Mouse (Mus musculus): Measurements from ENCODE around the gene Nadsyn1. TPM values are rescaled to one million over a fixed set of nuclear protein-coding genes. Genes with fewer than 3 reads are reported as not detected.

The Nadsyn1 gene
- polyA plus RNA-seq, 1 experiment from 2014 or later: 9.1 TPM

DNA sequence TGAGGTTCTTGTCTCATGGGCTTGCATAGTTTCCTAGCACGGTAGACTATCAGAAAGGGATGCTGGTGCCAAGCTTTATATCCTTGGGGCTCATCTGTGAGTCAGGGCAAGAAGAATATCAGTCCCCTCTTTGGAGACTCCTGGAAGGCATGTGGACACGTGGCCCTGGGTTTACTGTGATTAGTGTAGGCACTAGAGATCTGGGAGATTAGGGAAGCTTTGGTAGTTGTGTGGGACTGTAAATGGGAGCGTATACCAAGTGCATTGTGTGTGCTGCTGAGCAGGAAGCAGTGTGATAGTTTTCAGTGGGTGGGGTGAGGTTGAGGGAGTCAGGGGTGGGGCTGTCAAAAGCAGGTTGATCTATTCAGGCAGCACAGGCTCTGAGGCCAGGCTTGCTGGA is 12.3 kb upstream of the Nadsyn1 start:
- WGBS: 48% methylated on average over 3 of the region's 3 CpGs

DNA sequence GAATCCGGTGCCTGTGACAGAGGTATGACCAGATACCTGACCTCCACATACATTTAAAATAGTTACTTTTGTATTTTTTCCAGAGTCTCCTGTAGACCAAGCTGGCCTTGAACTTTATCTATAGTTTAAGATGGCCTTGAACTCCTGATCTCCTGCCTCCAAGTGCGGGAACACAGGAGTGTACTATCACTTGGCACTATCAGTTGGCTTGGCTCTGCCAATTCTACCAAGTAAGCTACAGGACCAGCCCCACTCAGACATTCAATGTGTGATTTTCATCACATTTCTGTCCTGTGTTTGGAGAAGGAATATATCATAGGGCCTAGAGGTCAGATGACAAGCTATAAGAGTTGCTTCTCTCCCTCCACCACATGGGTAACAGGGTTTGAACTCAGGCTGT is 11.7 kb upstream of the Nadsyn1 start:
- ATAC-seq (replicated peaks; ENCODE audit: extremely low read depth, insufficient read depth, low FRiP score): no peak
- Histone ChIP-seq H3K4me1 (ENCODE audit: control insufficient read depth, insufficient read depth, low read length) (peaks cover 7% of the 10 kb centered on the region), H3K9me3 (replicated peaks; ENCODE audit: control insufficient read depth, low read length) (no peaks in the 10 kb centered on the region), H3K36me3 (ENCODE audit: control insufficient read depth, insufficient read depth) (no peaks in the 10 kb centered on the region), H3K27ac (ENCODE audit: low read length) (no peak overlapping the region), H3K9ac (ENCODE audit: low read length) (no peak overlapping the region), H3K4me2 (ENCODE audit: low read depth, low read length) (no peak overlapping the region), H3K27me3 (ENCODE audit: control insufficient read depth, insufficient read depth, low read length) (no peaks in the 10 kb centered on the region), H3K4me3 (ENCODE audit: low read length) (no peak overlapping the region)
- WGBS: 91% methylated on average over 2 of the region's 2 CpGs

More for the DNA sequence above, 12.3 kb upstream of the Nadsyn1 start:
- H3K36me3 ChIP-seq (ENCODE audit: control insufficient read depth, insufficient read depth): no peaks in the 10 kb centered on the region
- H3K4me1 ChIP-seq (ENCODE audit: control insufficient read depth, insufficient read depth, low read length): peaks cover 7% of the 10 kb centered on the region
- H3K9me3 ChIP-seq (replicated peaks; ENCODE audit: control insufficient read depth, low read length): no peaks in the 10 kb centered on the region
- no peak overlapping the region for H3K4me2 ChIP-seq (ENCODE audit: low read depth, low read length)
- no peaks in the 10 kb centered on the region for H3K27me3 ChIP-seq (ENCODE audit: control insufficient read depth, insufficient read depth, low read length)
- H3K9ac ChIP-seq (ENCODE audit: low read length): no peak overlapping the region
- no peak overlapping the region for H3K4me3 ChIP-seq (ENCODE audit: low read length)
- H3K27ac ChIP-seq (ENCODE audit: low read length): no peak overlapping the region
- ATAC-seq (replicated peaks; ENCODE audit: extremely low read depth, insufficient read depth, low FRiP score): no peak

DNA sequence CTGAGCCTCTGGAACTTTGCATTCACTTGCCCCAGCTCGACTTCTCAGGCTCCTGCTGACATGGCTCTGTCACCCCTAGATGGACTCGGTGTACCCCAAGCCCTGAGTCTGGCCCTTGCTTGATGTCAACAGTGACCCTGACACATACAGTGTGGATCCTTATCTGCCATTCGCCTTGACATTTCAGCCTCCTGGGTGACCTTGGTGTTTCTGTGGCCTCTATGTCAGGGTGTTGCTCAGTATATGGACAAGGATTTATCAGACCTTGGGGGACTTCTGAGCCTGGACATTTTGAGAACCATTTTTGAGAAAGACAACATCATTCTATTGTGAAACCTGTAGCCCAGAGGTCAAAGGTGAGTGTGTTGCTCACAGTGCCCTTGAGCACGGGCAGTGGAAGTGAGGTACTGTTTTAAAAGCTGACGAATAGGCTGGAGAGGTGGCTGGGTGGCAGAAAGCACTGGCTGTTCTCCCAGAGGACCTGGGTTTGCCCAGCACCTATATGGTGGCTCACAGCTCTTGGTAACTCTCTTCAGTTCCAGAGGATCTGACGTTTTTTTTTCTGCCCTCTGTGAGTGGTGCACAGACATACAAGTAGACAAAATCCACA is 11.0 kb upstream of the Nadsyn1 start:
- Histone ChIP-seq H3K27ac (ENCODE audit: low read length) (no peak overlapping the region), H3K4me3 (ENCODE audit: low read length) (no peak overlapping the region), H3K9me3 (replicated peaks; ENCODE audit: control insufficient read depth, low read length) (no peaks in the 10 kb centered on the region), H3K9ac (ENCODE audit: low read length) (no peak overlapping the region), H3K4me2 (ENCODE audit: low read depth, low read length) (no peak overlapping the region), H3K4me1 (ENCODE audit: control insufficient read depth, insufficient read depth, low read length) (peaks cover 11% of the 10 kb centered on the region), H3K36me3 (ENCODE audit: control insufficient read depth, insufficient read depth) (no peaks in the 10 kb centered on the region), H3K27me3 (ENCODE audit: control insufficient read depth, insufficient read depth, low read length) (no peaks in the 10 kb centered on the region)
- ATAC-seq (replicated peaks; ENCODE audit: extremely low read depth, insufficient read depth, low FRiP score): no peak
- whole genome bisulfite sequencing: 72% methylated on average over 6 of the region's 6 CpGs

DNA sequence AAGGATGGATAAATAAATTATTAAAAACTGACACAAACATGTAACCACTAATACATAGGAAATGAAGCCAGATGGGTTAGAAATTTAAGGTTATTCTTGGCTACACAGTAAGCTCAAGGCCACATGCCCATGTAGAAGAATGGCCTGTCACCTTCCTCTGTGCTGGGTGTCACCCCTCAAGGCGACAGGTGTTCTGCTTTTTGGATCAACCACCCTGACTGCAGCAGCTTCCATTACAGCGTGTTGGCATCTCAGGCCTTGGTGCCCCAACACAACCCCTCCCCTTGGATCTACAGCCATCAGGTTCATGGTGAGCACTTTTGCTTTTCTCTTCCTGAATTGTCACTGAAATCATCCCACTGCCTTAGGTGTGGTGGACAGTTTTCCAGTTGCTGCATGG is 10.0 kb upstream of the Nadsyn1 start:
- no peak overlapping the region for H3K4me3 ChIP-seq (ENCODE audit: low read length)
- no peak for ATAC-seq (replicated peaks; ENCODE audit: extremely low read depth, insufficient read depth, low FRiP score)
- no peak overlapping the region for H3K9ac ChIP-seq (ENCODE audit: low read length)
- H3K27ac ChIP-seq (ENCODE audit: low read length): no peak overlapping the region
- no peak overlapping the region for H3K4me2 ChIP-seq (ENCODE audit: low read depth, low read length)
- no peaks in the 10 kb centered on the region for H3K36me3 ChIP-seq (ENCODE audit: control insufficient read depth, insufficient read depth)
- no peaks in the 10 kb centered on the region for H3K9me3 ChIP-seq (replicated peaks; ENCODE audit: control insufficient read depth, low read length)
- WGBS: 90% methylated on average over 2 of the region's 2 CpGs
- no peaks in the 10 kb centered on the region for H3K27me3 ChIP-seq (ENCODE audit: control insufficient read depth, insufficient read depth, low read length)
- peaks cover 11% of the 10 kb centered on the region for H3K4me1 ChIP-seq (ENCODE audit: control insufficient read depth, insufficient read depth, low read length)

DNA sequence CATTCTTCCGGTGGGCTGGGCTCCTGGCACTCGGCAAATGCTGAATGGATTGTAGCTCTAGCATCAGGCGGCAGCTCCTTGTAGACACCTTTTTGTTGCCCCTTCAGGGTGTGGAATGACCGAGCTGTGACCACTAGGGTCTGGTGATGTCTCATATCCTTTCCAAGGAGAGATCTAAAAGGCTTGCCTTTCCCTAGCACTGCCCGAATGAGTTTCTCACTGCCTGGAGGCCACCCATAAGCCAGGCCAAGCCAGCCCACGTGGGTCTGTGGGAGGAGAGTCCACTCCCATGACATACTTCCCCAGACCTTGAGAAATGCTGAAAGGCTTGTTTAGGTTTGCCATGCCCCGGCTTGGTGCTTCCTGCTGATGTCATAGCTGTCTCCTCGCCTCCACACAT is 9.5 kb upstream of the Nadsyn1 start:
- Histone ChIP-seq H3K4me3 (ENCODE audit: low read length) (no peak overlapping the region), H3K9ac (ENCODE audit: low read length) (no peak overlapping the region), H3K27ac (ENCODE audit: low read length) (no peak overlapping the region), H3K27me3 (ENCODE audit: control insufficient read depth, insufficient read depth, low read length) (no peaks in the 10 kb centered on the region), H3K4me2 (ENCODE audit: low read depth, low read length) (no peak overlapping the region), H3K36me3 (ENCODE audit: control insufficient read depth, insufficient read depth) (no peaks in the 10 kb centered on the region), H3K4me1 (ENCODE audit: control insufficient read depth, insufficient read depth, low read length) (peaks cover 11% of the 10 kb centered on the region), H3K9me3 (replicated peaks; ENCODE audit: control insufficient read depth, low read length) (no peaks in the 10 kb centered on the region)
- ATAC-seq (replicated peaks; ENCODE audit: extremely low read depth, insufficient read depth, low FRiP score): no peak
- 80% methylated on average over 8 of the region's 8 CpGs for WGBS

DNA sequence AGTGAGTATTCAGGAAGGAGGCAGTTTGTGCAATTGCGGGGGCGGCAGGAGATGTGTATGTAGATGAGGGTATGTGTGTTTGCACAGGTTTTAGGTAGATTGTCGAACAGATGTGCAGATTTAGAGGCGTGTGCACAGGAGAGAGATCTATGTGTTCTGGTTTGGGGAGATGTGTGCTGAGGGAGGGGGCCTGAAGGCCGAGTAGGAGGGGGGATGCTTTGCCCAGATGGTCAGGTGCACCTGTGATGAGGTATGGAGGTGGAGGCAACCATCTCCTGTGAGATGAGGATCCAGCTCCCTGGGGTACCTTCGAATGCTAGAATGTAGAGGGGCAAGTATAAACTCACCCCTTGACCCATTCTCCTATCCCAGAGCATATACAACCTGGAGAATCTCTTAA is 7.8 kb upstream of the Nadsyn1 start:
- H3K9me3 ChIP-seq (replicated peaks; ENCODE audit: control insufficient read depth, low read length): no peaks in the 10 kb centered on the region
- H3K4me1 ChIP-seq (ENCODE audit: control insufficient read depth, insufficient read depth, low read length): peaks cover 11% of the 10 kb centered on the region
- no peaks in the 10 kb centered on the region for H3K27me3 ChIP-seq (ENCODE audit: control insufficient read depth, insufficient read depth, low read length)
- H3K27ac ChIP-seq (ENCODE audit: low read length): 0 out of 2 replicates have a peak overlapping the region, but pooled peaks have one; percentile 41
- 10% methylated on average over 6 of the region's 6 CpGs for WGBS
- peak overlapping the region; percentile 94 for H3K4me2 ChIP-seq (ENCODE audit: low read depth, low read length)
- H3K9ac ChIP-seq (ENCODE audit: low read length): peak overlapping the region; percentile 87
- no peaks in the 10 kb centered on the region for H3K36me3 ChIP-seq (ENCODE audit: control insufficient read depth, insufficient read depth)
- ATAC-seq (replicated peaks; ENCODE audit: extremely low read depth, insufficient read depth, low FRiP score): no peak
- H3K4me3 ChIP-seq (ENCODE audit: low read length): peak overlapping the region; percentile 84

DNA sequence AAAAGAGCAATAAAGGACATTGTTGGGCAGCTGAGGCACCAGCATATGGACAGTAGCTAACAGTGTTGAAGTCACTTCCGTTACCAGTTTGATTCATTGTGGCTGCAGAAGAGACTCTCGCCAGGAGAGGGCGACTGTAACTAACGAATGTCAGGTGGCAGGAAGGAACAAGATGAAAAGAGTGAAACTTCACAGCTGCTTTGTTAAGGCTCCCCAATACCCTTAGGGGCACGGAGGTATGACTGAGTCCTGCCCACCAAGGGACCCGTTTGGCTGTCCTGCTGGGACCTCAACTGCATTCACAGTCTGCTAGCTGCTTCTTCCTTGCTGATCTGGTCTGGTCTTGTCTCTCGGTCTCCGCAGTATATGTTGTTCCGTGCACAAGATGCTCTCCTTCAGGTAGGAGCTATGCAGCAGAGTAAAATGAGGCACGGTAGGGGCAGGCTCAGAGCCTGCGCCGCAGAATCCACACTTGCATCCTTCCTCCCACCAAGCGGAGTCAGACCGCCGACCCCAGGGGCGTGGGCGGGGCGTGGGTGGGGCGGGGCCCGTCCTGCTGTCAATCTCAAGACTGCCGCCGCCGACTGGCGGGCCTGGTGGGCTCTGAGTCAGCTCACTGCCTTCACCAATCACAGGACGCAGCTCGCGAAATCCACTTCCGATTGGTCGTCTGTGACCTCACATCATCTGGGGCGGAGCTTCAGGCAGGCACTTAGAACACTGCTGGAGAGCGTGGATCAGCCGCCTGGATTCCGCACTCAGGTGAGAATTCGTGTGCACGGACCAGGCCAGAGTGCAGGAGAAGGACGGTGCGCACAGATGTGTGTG is 7.1 kb upstream of the Nadsyn1 start:
- Histone ChIP-seq H3K4me3 (ENCODE audit: low read length) (peak overlapping the region; percentile 84), H3K9ac (ENCODE audit: low read length) (peak overlapping the region; percentile 87), H3K27ac (ENCODE audit: low read length) (peak overlapping the region; percentile 95), H3K27me3 (ENCODE audit: control insufficient read depth, insufficient read depth, low read length) (no peaks in the 10 kb centered on the region), H3K4me2 (ENCODE audit: low read depth, low read length) (peak overlapping the region; percentile 94), H3K9me3 (replicated peaks; ENCODE audit: control insufficient read depth, low read length) (no peaks in the 10 kb centered on the region), H3K36me3 (ENCODE audit: control insufficient read depth, insufficient read depth) (no peaks in the 10 kb centered on the region), H3K4me1 (ENCODE audit: control insufficient read depth, insufficient read depth, low read length) (peaks cover 11% of the 10 kb centered on the region)
- WGBS: under 1% methylated on average over 37 of the region's 37 CpGs
- ATAC-seq (replicated peaks; ENCODE audit: extremely low read depth, insufficient read depth, low FRiP score): peak; percentile 97

DNA sequence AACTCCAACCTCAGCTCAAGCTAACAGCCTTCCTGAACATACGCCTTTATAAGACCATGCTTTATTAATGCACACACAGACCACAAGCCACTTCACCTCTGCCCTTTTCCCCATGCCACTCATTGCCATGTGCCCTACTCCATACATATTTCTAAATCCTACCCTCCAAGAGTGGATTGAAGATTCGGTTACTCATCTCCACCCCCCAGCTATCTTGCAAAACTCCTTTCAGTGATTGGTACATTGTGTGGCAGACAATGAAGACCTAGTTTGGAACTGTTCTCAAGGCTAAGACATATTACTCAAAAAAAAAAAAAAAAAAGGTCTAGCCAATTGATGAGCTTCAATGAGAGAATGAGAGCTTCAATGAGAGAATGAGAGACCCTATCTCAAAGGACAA is 4.3 kb upstream of the Nadsyn1 start:
- 92% methylated on average over 2 of the region's 2 CpGs for WGBS
- ATAC-seq (replicated peaks; ENCODE audit: extremely low read depth, insufficient read depth, low FRiP score): no peak

DNA sequence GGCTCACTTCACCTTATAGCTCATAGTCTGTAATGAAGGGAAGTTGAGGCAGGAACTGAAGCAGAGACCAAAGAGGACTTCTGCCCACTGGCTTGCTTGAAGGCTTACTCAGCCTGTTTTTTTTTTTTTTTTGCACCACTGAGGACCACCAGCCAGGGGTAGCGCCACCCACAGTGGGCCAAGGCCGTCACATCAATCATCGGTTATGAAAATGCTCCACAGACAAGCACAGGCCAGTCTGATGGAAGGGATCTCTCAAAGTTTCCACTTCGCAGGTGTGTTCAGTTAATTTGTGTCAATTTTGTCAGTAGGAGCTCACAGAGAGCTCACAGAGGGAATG is 587 bp upstream of the Nadsyn1 start:
- H3K27ac ChIP-seq (ENCODE audit: low read length): peak overlapping the region; percentile 88
- H3K4me3 ChIP-seq (ENCODE audit: low read length): peak overlapping the region; percentile 47
- 78% methylated on average over 4 of the region's 4 CpGs for WGBS
- H3K27me3 ChIP-seq (ENCODE audit: control insufficient read depth, insufficient read depth, low read length): no peaks in the 10 kb centered on the region
- peaks cover 10% of the 10 kb centered on the region for H3K4me1 ChIP-seq (ENCODE audit: control insufficient read depth, insufficient read depth, low read length)
- H3K36me3 ChIP-seq (ENCODE audit: control insufficient read depth, insufficient read depth): peaks cover 7% of the 10 kb centered on the region
- peak overlapping the region; percentile 65 for H3K4me2 ChIP-seq (ENCODE audit: low read depth, low read length)
- peak; percentile 1; the same call in 1 of the 2 replicates for ATAC-seq (replicated peaks; ENCODE audit: extremely low read depth, insufficient read depth, low FRiP score)
- peak overlapping the region; percentile 58 for H3K9ac ChIP-seq (ENCODE audit: low read length)
- H3K9me3 ChIP-seq (replicated peaks; ENCODE audit: control insufficient read depth, low read length): no peaks in the 10 kb centered on the region

More for the DNA sequence above, 4.3 kb upstream of the Nadsyn1 start:
- Histone ChIP-seq H3K9ac (ENCODE audit: low read length) (no peak overlapping the region), H3K4me1 (ENCODE audit: control insufficient read depth, insufficient read depth, low read length) (peaks cover 18% of the 10 kb centered on the region), H3K4me2 (ENCODE audit: low read depth, low read length) (no peak overlapping the region), H3K36me3 (ENCODE audit: control insufficient read depth, insufficient read depth) (no peaks in the 10 kb centered on the region), H3K9me3 (replicated peaks; ENCODE audit: control insufficient read depth, low read length) (no peaks in the 10 kb centered on the region), H3K4me3 (ENCODE audit: low read length) (no peak overlapping the region), H3K27ac (ENCODE audit: low read length) (no peak overlapping the region), H3K27me3 (ENCODE audit: control insufficient read depth, insufficient read depth, low read length) (no peaks in the 10 kb centered on the region)

All from heart, embryonic 16.5 days (tissue).